ENCODE assay signal across 24 mouse cellular contexts in genomic region chr17:74872567-74872966, GRCm38 (mm10).
DNase-seq lines count a peak whose midpoint lies in the region; ATAC-seq and TF ChIP-seq lines count a peak whose summit lies in the region.
"Had no signal": no experiment of that assay in that cellular context is flagged by ENCODE, and none has a peak within 500 bp of the region (broad histone marks: within the 10 kb centered on the region; RNA-seq: fewer than 3 reads in every experiment).

No protein-coding gene starts in this region.

- no peaks in the 10 kb centered on the region for H3K9me3 ChIP-seq in erythroblast, embryonic 14.5 days (ENCODE audit: control insufficient read depth, low read length)
- no peaks in the 10 kb centered on the region for H3K9me3 ChIP-seq in liver, embryonic 12.5 days (replicated peaks)
- H3K9me3 ChIP-seq: forebrain, embryonic 10.5 days; hindbrain, embryonic 15.5 days; limb, embryonic 10.5 days; midbrain, embryonic 13.5 days; neural tube, embryonic 15.5 days had no signal

- H3K27me3 ChIP-seq in erythroblast, embryonic 14.5 days (ENCODE audit: control insufficient read depth) = no peaks in the 10 kb centered on the region
- H3K27me3 ChIP-seq in liver, embryonic 12.5 days (replicated peaks) = no peaks in the 10 kb centered on the region
- H3K27me3 ChIP-seq: embryonic facial prominence, embryonic 12.5 days; hindbrain, embryonic 15.5 days; midbrain, embryonic 13.5 days; neural tube, embryonic 15.5 days had no signal

- TF ChIP-seq CTCF in bone marrow, adult 2 months (IDR thresholded peaks at IDR 0.05; ENCODE audit: control insufficient read depth, insufficient read depth, low read length) = no peak

- 25% methylated on average over 9 of the region's 9 CpGs for WGBS in bone marrow, adult 2 months
- WGBS in liver, embryonic 12.5 days (ENCODE audit: insufficient replicate concordance) = 20% methylated on average over 9 of the region's 9 CpGs

- ATAC-seq in erythroblast, adult 5-6 weeks (replicated peaks; ENCODE audit: low FRiP score, poor library complexity, severe bottlenecking) = no peak
- peak; percentile 70 for ATAC-seq in liver, embryonic 12.5 days
- peak; percentile 69 for ATAC-seq in megakaryocyte progenitor cell, adult 5-6 weeks (replicated peaks; ENCODE audit: poor library complexity)
- ATAC-seq in activated CD4-positive, CD25-positive, alpha-beta regulatory T cell, adult 4 months = no peak
- ATAC-seq: intestine, embryonic 16.5 days; midbrain, embryonic 13.5 days had no signal

- peaks cover 45% of the 10 kb centered on the region for H3K4me1 ChIP-seq in erythroblast, embryonic 14.5 days (ENCODE audit: control insufficient read depth)
- peaks cover 1% of the 10 kb centered on the region; the same call in 1 of the 2 replicates for H3K4me1 ChIP-seq in bone marrow, adult 2 months (ENCODE audit: control insufficient read depth, insufficient read depth, low read length)
- peaks cover 57% of the 10 kb centered on the region for H3K4me1 ChIP-seq in liver, embryonic 12.5 days
- H3K4me1 ChIP-seq: neural tube, embryonic 15.5 days had no signal

- H3K9ac ChIP-seq in liver, embryonic 12.5 days = no peak overlapping the region
- H3K9ac ChIP-seq: embryonic facial prominence, embryonic 12.5 days; hindbrain, embryonic 15.5 days; midbrain, embryonic 13.5 days; neural tube, embryonic 15.5 days had no signal

- no peak overlapping the region for H3K27ac ChIP-seq in bone marrow, adult 2 months (ENCODE audit: control insufficient read depth, insufficient read depth, low read depth, low read length, poor library complexity)
- H3K27ac ChIP-seq in liver, embryonic 12.5 days = peak overlapping the region; percentile 36; the same call in 1 of the 2 replicates
- H3K27ac ChIP-seq: forebrain, embryonic 10.5 days; hindbrain, embryonic 15.5 days; kidney, postnatal 0 days; layer of hippocampus, adult 2 months; limb, embryonic 10.5 days; midbrain, embryonic 13.5 days; neural tube, embryonic 15.5 days had no signal

- DNase-seq in left cerebral cortex, adult 8-10 months (ENCODE audit: low spot score in 2 of 2) = no peak
- DNase-seq in thymus, postnatal 4 days = no peak
- DNase-seq: cerebellum, adult 11 months; gastrocnemius, postnatal 10 days; heart, postnatal 10 days; lung, adult 2 months; lung, postnatal 36 days; spleen, adult 18-20 months; thymus, postnatal 25 days had no signal

- TF ChIP-seq POLR2A in bone marrow, adult 2 months (IDR thresholded peaks at IDR 0.05; ENCODE audit: borderline replicate concordance, control insufficient read depth, low read depth, low read length) = no peak

- peak overlapping the region; percentile 46 for H3K4me2 ChIP-seq in liver, embryonic 12.5 days
- H3K4me2 ChIP-seq: embryonic facial prominence, embryonic 12.5 days; hindbrain, embryonic 15.5 days; midbrain, embryonic 13.5 days; neural tube, embryonic 15.5 days had no signal

- H3K4me3 ChIP-seq in erythroblast, embryonic 14.5 days (replicated peaks) = peak overlapping the region; percentile 19
- H3K4me3 ChIP-seq in bone marrow, adult 2 months (replicated peaks; ENCODE audit: control insufficient read depth, low read depth, low read length) = peak overlapping the region; percentile 7
- no peak overlapping the region for H3K4me3 ChIP-seq in liver, embryonic 12.5 days
- H3K4me3 ChIP-seq: embryonic facial prominence, embryonic 12.5 days; forebrain, embryonic 10.5 days; hindbrain, embryonic 15.5 days; layer of hippocampus, adult 2 months; limb, embryonic 10.5 days; midbrain, embryonic 13.5 days; neural tube, embryonic 15.5 days had no signal

- H3K36me3 ChIP-seq in erythroblast, embryonic 14.5 days (ENCODE audit: control insufficient read depth) = no peaks in the 10 kb centered on the region
- no peaks in the 10 kb centered on the region for H3K36me3 ChIP-seq in liver, embryonic 12.5 days
- H3K36me3 ChIP-seq: embryonic facial prominence, embryonic 12.5 days; forebrain, embryonic 10.5 days; hindbrain, embryonic 15.5 days; limb, embryonic 10.5 days; midbrain, embryonic 13.5 days; neural tube, embryonic 15.5 days had no signal

Comparison
In these comparisons a context has a peak if more than half of its experiments do, and no peak if none do; other contexts are left out.
1. ATAC-seq: peak in liver, embryonic 12.5 days (single experiment) and megakaryocyte progenitor cell, adult 5-6 weeks (single experiment); none in erythroblast, adult 5-6 weeks (single experiment) and activated CD4-positive, CD25-positive, alpha-beta regulatory T cell, adult 4 months (single experiment).